Mouse (Mus musculus) hindbrain, embryonic 14.5 days (tissue): Measurements from ENCODE around the gene Sostdc1. TPM values are rescaled to one million over a fixed set of nuclear protein-coding genes. Genes with fewer than 3 reads are reported as not detected.

ENCODE experiments used
- ATAC-seq: fragments of 200-750 bp; cut with Nextera tagmentation; 2 replicates; pipeline ENCODE4 v1.8.0; 2017; ENCODE audit warnings: moderate number of reproducible peaks, mild to moderate bottlenecking, moderate TSS enrichment, moderate library complexity; ENCODE audit not compliant: low FRiP score
- DNase-seq: peaks from one replicate; pipeline ENCODE4 v3.0.0-alpha.2; 2015; ENCODE audit warnings: low spot score
- H3K27ac ChIP-seq: fragments of 300-500 bp; sonication (generic); 2 replicates; pipeline ENCODE4 v1.5.1; 2014; ENCODE audit warnings: mild to moderate bottlenecking, moderate library complexity
- H3K27me3 ChIP-seq: fragments of 300-500 bp; sonication (generic); 2 replicates; pipeline ENCODE4 v1.6.1; 2014; ENCODE audit warnings: mild to moderate bottlenecking, low read length, mixed read lengths; ENCODE audit not compliant: control insufficient read depth, insufficient read depth
- H3K36me3 ChIP-seq: fragments of 300-500 bp; sonication (generic); replicated peaks from 2 replicates; pipeline ENCODE4 v1.6.1; 2014; ENCODE audit not compliant: control insufficient read depth, insufficient read depth
- H3K4me1 ChIP-seq: fragments of 300-500 bp; sonication (generic); replicated peaks from 2 replicates; pipeline ENCODE4 v1.6.1; 2014; ENCODE audit warnings: antibody characterized with exemption, low read length, mixed read lengths; ENCODE audit not compliant: control insufficient read depth, insufficient read depth
- H3K4me2 ChIP-seq: fragments of 300-500 bp; sonication (generic); replicated peaks from 2 replicates; pipeline ENCODE4 v1.6.1; 2014; ENCODE audit warnings: mild to moderate bottlenecking, moderate library complexity
- H3K4me3 ChIP-seq: fragments of 300-500 bp; sonication (generic); replicated peaks from 2 replicates; pipeline ENCODE4 v1.5.1; 2014; ENCODE audit warnings: mild to moderate bottlenecking, low read length
- H3K9ac ChIP-seq: fragments of 300-500 bp; sonication (generic); 2 replicates; pipeline ENCODE4 v1.6.1; 2014
- H3K9me3 ChIP-seq: fragments of 300-500 bp; sonication (generic); 2 replicates; pipeline ENCODE4 v1.6.1; 2016; ENCODE audit warnings: low read length; ENCODE audit not compliant: control insufficient read depth
- WGBS: fragments of 180-500 bp; shearing (Covaris S2); extraction: QIAGEN DNeasy Blood & Tissue Kit; methylation state at CpG from one replicate; pipeline ENCODE4 v1.1.7; 2014; 5-methylcytosine and 5-hydroxymethylcytosine counted together
- polyA plus RNA-seq: library from polyadenylated mRNA; unstranded; fragments of >200 nt; fragmentation: Nextera tagmentation; extraction: Ambion mirVana; gene quantifications from 2 replicates; pipeline ENCODE4 v1.2.1, GENCODE M21; 2014

The Sostdc1 gene
- polyA plus RNA-seq, 1 experiment from 2014 or later, result 32.2 TPM

DNA sequence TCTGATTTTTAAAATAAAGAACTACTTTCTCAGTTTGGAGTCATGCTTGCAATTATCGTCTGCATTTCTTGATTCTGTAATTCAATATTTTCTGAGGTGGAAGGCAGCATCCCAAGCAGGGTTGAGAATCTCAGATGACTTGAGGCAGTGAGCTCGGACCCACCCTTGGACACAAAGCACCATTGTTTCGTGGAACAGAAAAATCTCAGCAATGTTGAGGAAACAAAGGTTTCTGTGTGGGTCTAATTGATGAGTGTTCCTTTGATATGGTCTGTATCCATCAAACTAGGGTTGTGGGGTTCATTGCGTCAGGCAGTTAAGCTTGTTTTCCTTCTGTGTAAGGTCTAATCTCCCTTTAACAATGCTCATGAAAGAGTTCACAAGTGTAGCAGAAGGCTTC, 30.2 kb downstream of the Sostdc1 start:
- Histone ChIP-seq H3K36me3 (no peaks in the 10 kb centered on the region), H3K4me1 (no peaks in the 10 kb centered on the region), H3K4me2 (no peak overlapping the region), H3K27ac (no peak overlapping the region), H3K9ac (no peak overlapping the region), H3K27me3 (no peaks in the 10 kb centered on the region), H3K4me3 (no peak overlapping the region), H3K9me3 (no peaks in the 10 kb centered on the region)
- no peak for ATAC-seq
- WGBS, result 52% methylated on average over 4 of the region's 4 CpGs
- DNase-seq, result no peak

DNA sequence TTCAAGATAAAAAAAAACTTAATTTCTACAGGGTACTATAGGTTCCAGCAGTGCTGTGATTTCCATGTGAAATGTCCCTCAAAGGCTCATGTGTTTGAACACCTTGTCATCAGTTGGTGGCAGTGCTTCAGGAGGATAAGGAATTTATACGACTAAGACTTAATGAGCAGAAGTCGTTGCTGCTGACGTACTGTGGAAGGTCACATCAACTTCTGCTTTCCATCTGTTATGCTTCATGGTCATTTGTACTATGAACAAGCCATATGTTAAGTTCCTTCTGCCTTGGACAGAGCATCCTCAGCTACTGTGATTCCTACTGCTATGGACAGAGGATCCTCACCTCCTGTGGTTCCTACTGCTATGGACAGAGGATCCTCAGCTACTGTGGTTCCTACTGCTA, 46.1 kb downstream of the Sostdc1 start:
- Histone ChIP-seq H3K9me3 (no peaks in the 10 kb centered on the region), H3K27me3 (no peaks in the 10 kb centered on the region), H3K36me3 (no peaks in the 10 kb centered on the region), H3K4me1 (no peaks in the 10 kb centered on the region), H3K4me3 (no peak overlapping the region), H3K27ac (no peak overlapping the region), H3K9ac (no peak overlapping the region), H3K4me2 (no peak overlapping the region)
- WGBS, result 94% methylated on average over 3 of the region's 3 CpGs
- ATAC-seq (no peak), DNase-seq (no peak)

DNA sequence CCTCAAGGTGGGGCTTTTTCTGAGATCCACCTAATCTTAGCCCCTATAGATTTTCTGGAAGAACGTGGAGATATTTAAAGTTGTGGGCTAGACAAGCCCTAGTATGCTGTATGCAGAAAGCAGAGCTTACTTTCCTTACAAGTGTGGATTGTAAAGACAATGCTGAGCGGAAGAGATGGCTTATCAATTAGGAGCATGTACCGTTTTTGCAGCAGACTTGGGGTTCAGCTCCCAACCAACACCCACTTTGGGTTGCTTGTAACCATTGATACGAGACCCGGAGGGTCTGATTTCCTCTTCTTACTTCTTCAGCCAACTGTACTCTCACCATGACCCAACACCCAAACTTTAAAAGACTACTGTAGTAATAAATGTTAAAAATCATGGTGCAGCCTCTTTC, 46.8 kb downstream of the Sostdc1 start:
- H3K4me3 ChIP-seq, result no peak overlapping the region
- no peaks in the 10 kb centered on the region for H3K36me3 ChIP-seq
- no peaks in the 10 kb centered on the region for H3K4me1 ChIP-seq
- no peak overlapping the region for H3K27ac ChIP-seq
- H3K9ac ChIP-seq, result no peak overlapping the region
- 94% methylated on average over 5 of the region's 5 CpGs for WGBS
- no peak for DNase-seq
- H3K9me3 ChIP-seq, result no peaks in the 10 kb centered on the region
- no peak for ATAC-seq
- H3K27me3 ChIP-seq, result no peaks in the 10 kb centered on the region
- H3K4me2 ChIP-seq, result no peak overlapping the region

DNA sequence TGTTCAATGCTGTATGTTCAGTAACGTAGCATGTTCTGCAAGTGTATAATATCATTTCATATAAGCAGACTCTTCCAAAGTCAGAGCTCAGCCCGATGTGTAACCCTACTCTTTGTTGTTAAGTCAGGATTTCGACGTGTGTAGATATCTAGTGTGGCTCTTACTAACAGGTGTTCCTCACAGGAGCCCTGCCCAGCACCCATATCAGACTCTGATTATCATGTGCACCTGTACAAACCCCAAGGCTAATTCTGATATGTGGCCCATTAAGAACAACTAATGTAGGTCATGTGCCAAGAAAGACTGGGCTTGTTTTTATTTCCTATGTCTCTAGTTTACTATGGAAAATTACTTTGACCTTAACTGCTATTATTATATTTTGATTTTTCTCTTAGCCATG, 50.1 kb downstream of the Sostdc1 start:
- H3K9ac ChIP-seq, result no peak overlapping the region
- no peaks in the 10 kb centered on the region for H3K36me3 ChIP-seq
- no peak overlapping the region for H3K4me2 ChIP-seq
- H3K9me3 ChIP-seq, result no peaks in the 10 kb centered on the region
- H3K4me1 ChIP-seq, result no peaks in the 10 kb centered on the region
- WGBS, result 92% methylated on average over 4 of the region's 4 CpGs
- ATAC-seq (no peak), DNase-seq (no peak)
- no peak overlapping the region for H3K27ac ChIP-seq
- H3K27me3 ChIP-seq, result no peaks in the 10 kb centered on the region
- H3K4me3 ChIP-seq, result no peak overlapping the region

Other genes with a start within 250 kb of the Sostdc1 start
- 78.7 and 88.0 TPM in 2 replicates for gene Ankmy2, start 157.0 kb upstream of the Sostdc1 start, polyA plus RNA-seq
- 400 and 402 TPM in 2 replicates for gene Bzw2, start 156.1 kb upstream of the Sostdc1 start, polyA plus RNA-seq
- not detected in 2 replicates for gene Lrrc72, start 60.7 kb upstream of the Sostdc1 start, polyA plus RNA-seq
- gene Ispd, start 67.3 kb downstream of the Sostdc1 start, polyA plus RNA-seq, result 14.9 and 16.1 TPM in 2 replicates
- 2.7 and 2.8 TPM in 2 replicates for gene D630036H23Rik, start 68.0 kb downstream of the Sostdc1 start, polyA plus RNA-seq